Mouse (Mus musculus): ENCODE results near the gene Tspan7. TPM values are rescaled to one million over a fixed set of nuclear protein-coding genes. Genes with fewer than 3 reads are reported as not detected.

The Tspan7 gene
- total RNA-seq (2014; rRNA removed; ENCODE audit: low replicate concordance) (32.7 and 70.8 TPM in 2 replicates), polyA plus RNA-seq (2015; fragmentation: Nextera tagmentation; extraction: Ambion mirVana) (90.0 and 91.9 TPM in 2 replicates)

- 11% methylated on average over 31 of the region's 41 CpGs for WGBS
- no peaks in the 10 kb centered on the region for H3K27me3 ChIP-seq (ENCODE audit: control insufficient read depth, insufficient read depth, low read length)
- H3K4me1 ChIP-seq (ENCODE audit: control insufficient read depth, insufficient read depth): no peaks in the 10 kb centered on the region
- ATAC-seq (ENCODE audit: insufficient read depth, low read depth) (peak; percentile 84), DNase-seq (ENCODE audit: low spot score) (peak; percentile 57)
- H3K9me3 ChIP-seq (replicated peaks; ENCODE audit: control insufficient read depth, low read length): no peaks in the 10 kb centered on the region
- peak within 1 kb of the TSS; percentile 62 for H3K4me3 ChIP-seq (ENCODE audit: low read depth, low read length)
- TF ChIP-seq EP300 (IDR thresholded peaks at IDR 0.05; ENCODE audit: low read depth) (no peak), CTCF (IDR thresholded peaks at IDR 0.05; ENCODE audit: low read depth) (no peak)
- peak within 1 kb of the TSS; percentile 66 for H3K9ac ChIP-seq (replicated peaks; ENCODE audit: low read depth, low read length)
- H3K4me2 ChIP-seq (ENCODE audit: low read depth, low read length): peak within 1 kb of the TSS; percentile 65
- peak within 1 kb of the TSS; percentile 68 for H3K27ac ChIP-seq (ENCODE audit: low read depth)
- H3K36me3 ChIP-seq (replicated peaks; ENCODE audit: control insufficient read depth, insufficient read depth, low read length): no peaks in the 10 kb centered on the region
Observed at GRCm38 (mm10) chrX:10484872-10485569, at the start of gene Tspan7. Tspan7 (plus strand) TSS chrX:10485158.

- WGBS: 71% methylated on average over 10 of the region's 10 CpGs
- TF ChIP-seq CTCF (IDR thresholded peaks at IDR 0.05; ENCODE audit: low read depth) (no peak), EP300 (IDR thresholded peaks at IDR 0.05; ENCODE audit: low read depth) (no peak)
- Histone ChIP-seq H3K27ac (ENCODE audit: low read depth) (no peak overlapping the region), H3K9ac (replicated peaks; ENCODE audit: low read depth, low read length) (no peak overlapping the region), H3K36me3 (replicated peaks; ENCODE audit: control insufficient read depth, insufficient read depth, low read length) (no peaks in the 10 kb centered on the region), H3K9me3 (replicated peaks; ENCODE audit: control insufficient read depth, low read length) (no peaks in the 10 kb centered on the region), H3K4me2 (ENCODE audit: low read depth, low read length) (no peak overlapping the region), H3K27me3 (ENCODE audit: control insufficient read depth, insufficient read depth, low read length) (no peaks in the 10 kb centered on the region), H3K4me1 (ENCODE audit: control insufficient read depth, insufficient read depth) (no peaks in the 10 kb centered on the region), H3K4me3 (ENCODE audit: low read depth, low read length) (no peak overlapping the region)
- ATAC-seq (ENCODE audit: insufficient read depth, low read depth) (no peak), DNase-seq (ENCODE audit: low spot score) (no peak)
Observed at GRCm38 (mm10) chrX:10449323-10449980, 35.5 kb upstream of the Tspan7 start.

- H3K9ac ChIP-seq (replicated peaks; ENCODE audit: low read depth, low read length): no peak overlapping the region
- H3K9me3 ChIP-seq (replicated peaks; ENCODE audit: control insufficient read depth, low read length): no peaks in the 10 kb centered on the region
- WGBS: 56% methylated on average over 2 of the region's 2 CpGs
- H3K4me3 ChIP-seq (ENCODE audit: low read depth, low read length): no peak overlapping the region
- DNase-seq (ENCODE audit: low spot score): no peak
- TF ChIP-seq CTCF (IDR thresholded peaks at IDR 0.05; ENCODE audit: low read depth): no peak
- no peak for TF ChIP-seq EP300 (IDR thresholded peaks at IDR 0.05; ENCODE audit: low read depth)
- H3K27ac ChIP-seq (ENCODE audit: low read depth): no peak overlapping the region
- no peak overlapping the region for H3K4me2 ChIP-seq (ENCODE audit: low read depth, low read length)
- H3K4me1 ChIP-seq (ENCODE audit: control insufficient read depth, insufficient read depth): no peaks in the 10 kb centered on the region
- no peak for ATAC-seq (ENCODE audit: insufficient read depth, low read depth)
- no peaks in the 10 kb centered on the region for H3K36me3 ChIP-seq (replicated peaks; ENCODE audit: control insufficient read depth, insufficient read depth, low read length)
- no peaks in the 10 kb centered on the region for H3K27me3 ChIP-seq (ENCODE audit: control insufficient read depth, insufficient read depth, low read length)
Observed at GRCm38 (mm10) chrX:10450143-10451060, 34.6 kb upstream of the Tspan7 start.

GRCm38 (mm10) chrX:10453798-10454197 is 31.2 kb upstream of the Tspan7 start:
- no peak for DNase-seq (ENCODE audit: low spot score)
- no peaks in the 10 kb centered on the region for H3K27me3 ChIP-seq (ENCODE audit: control insufficient read depth, insufficient read depth, low read length)
- no peak overlapping the region for H3K4me3 ChIP-seq (ENCODE audit: low read depth, low read length)
- no peaks in the 10 kb centered on the region for H3K36me3 ChIP-seq (replicated peaks; ENCODE audit: control insufficient read depth, insufficient read depth, low read length)
- 38% methylated on average over 1 of the region's 1 CpGs for WGBS
- TF ChIP-seq EP300 (IDR thresholded peaks at IDR 0.05; ENCODE audit: low read depth): no peak
- TF ChIP-seq CTCF (IDR thresholded peaks at IDR 0.05; ENCODE audit: low read depth): no peak
- no peak overlapping the region for H3K4me2 ChIP-seq (ENCODE audit: low read depth, low read length)
- H3K9me3 ChIP-seq (replicated peaks; ENCODE audit: control insufficient read depth, low read length): no peaks in the 10 kb centered on the region
- no peak overlapping the region for H3K27ac ChIP-seq (ENCODE audit: low read depth)
- no peaks in the 10 kb centered on the region for H3K4me1 ChIP-seq (ENCODE audit: control insufficient read depth, insufficient read depth)
- H3K9ac ChIP-seq (replicated peaks; ENCODE audit: low read depth, low read length): no peak overlapping the region
- no peak for ATAC-seq (ENCODE audit: insufficient read depth, low read depth)

GRCm38 (mm10) chrX:10457256-10457655 is 27.7 kb upstream of the Tspan7 start:
- TF ChIP-seq CTCF (IDR thresholded peaks at IDR 0.05; ENCODE audit: low read depth) (no peak), EP300 (IDR thresholded peaks at IDR 0.05; ENCODE audit: low read depth) (no peak)
- DNase-seq (ENCODE audit: low spot score) (no peak), ATAC-seq (ENCODE audit: insufficient read depth, low read depth) (no peak)
- Histone ChIP-seq H3K9me3 (replicated peaks; ENCODE audit: control insufficient read depth, low read length) (no peaks in the 10 kb centered on the region), H3K4me3 (ENCODE audit: low read depth, low read length) (no peak overlapping the region), H3K4me2 (ENCODE audit: low read depth, low read length) (no peak overlapping the region), H3K27me3 (ENCODE audit: control insufficient read depth, insufficient read depth, low read length) (no peaks in the 10 kb centered on the region), H3K27ac (ENCODE audit: low read depth) (no peak overlapping the region), H3K4me1 (ENCODE audit: control insufficient read depth, insufficient read depth) (no peaks in the 10 kb centered on the region), H3K9ac (replicated peaks; ENCODE audit: low read depth, low read length) (no peak overlapping the region), H3K36me3 (replicated peaks; ENCODE audit: control insufficient read depth, insufficient read depth, low read length) (no peaks in the 10 kb centered on the region)
- WGBS: 85% methylated on average over 3 of the region's 3 CpGs

All from heart, postnatal 0 days (tissue).